Mouse (Mus musculus) MEL (cell line): ENCODE measurements around the gene Nudt8. TPM values are rescaled to one million over a fixed set of nuclear protein-coding genes. Genes with fewer than 3 reads are reported as not detected.
A peak's percentile ranks its signal among the peaks of the same experiment; 100 is the strongest.

Experiments used
- DNase-seq: peaks from one replicate; pipeline ENCODE4 v3.0.0; 2011; ENCODE audit warnings: low read depth, low spot score
- H3K27ac ChIP-seq: 2 replicates; pipeline ENCODE4 v1.5.1; 2012; ENCODE audit warnings: low read depth, mild to moderate bottlenecking, control low read depth, low read length, moderate library complexity; ENCODE audit not compliant: control insufficient read depth
- H3K27me3 ChIP-seq, 2 experiments: fragments of 150-350 bp in 1 of 2; sonication (generic) in 1 of 2; 2 replicates each; pipeline ENCODE4 v1.6.1; 2012; ENCODE audit warnings: low read length in 2 of 2, mild to moderate bottlenecking in 2 of 2, improper control_type of control experiment in 1 of 2, moderate library complexity in 1 of 2; ENCODE audit not compliant: insufficient read depth in 2 of 2, control insufficient read depth in 1 of 2
- H3K36me3 ChIP-seq, 2 experiments: 2 replicates each; pipeline ENCODE4 v1.6.1; 2012 to 2014; ENCODE audit warnings: low read length in 2 of 2, improper control_type of control experiment in 1 of 2, inconsistent platforms in 1 of 2, mild to moderate bottlenecking in 1 of 2; ENCODE audit not compliant: insufficient read depth in 2 of 2, control insufficient read depth in 1 of 2
- H3K4me1 ChIP-seq, 2 experiments: fragments of 150-350 bp in 1 of 2; sonication (generic) in 1 of 2; 2 replicates each; pipeline ENCODE4 v1.6.1; 2012; ENCODE audit warnings: low read length in 2 of 2, improper control_type of control experiment in 1 of 2, mild to moderate bottlenecking in 1 of 2; ENCODE audit not compliant: insufficient read depth in 2 of 2, control insufficient read depth in 1 of 2
- H3K4me3 ChIP-seq, 2 experiments: fragments of 150-350 bp in 1 of 2; sonication (generic) in 1 of 2; 2 replicates each; pipeline ENCODE4 v1.5.1; 2012; ENCODE audit warnings: low read depth in 2 of 2, low read length in 2 of 2, mild to moderate bottlenecking in 2 of 2, moderate library complexity in 2 of 2, control low read depth in 1 of 2, improper control_type of control experiment in 1 of 2; ENCODE audit not compliant: control insufficient read depth in 1 of 2, insufficient read depth in 1 of 2
- H3K79me2 ChIP-seq: 2 replicates; pipeline ENCODE4 v1.6.1; 2012; ENCODE audit warnings: mild to moderate bottlenecking, low read length, moderate library complexity; ENCODE audit not compliant: control insufficient read depth, poor library complexity, insufficient read depth
- H3K9ac ChIP-seq: 2 replicates; pipeline ENCODE4 v1.6.1; 2012; ENCODE audit warnings: low read depth, mild to moderate bottlenecking, control low read depth, low read length, moderate library complexity; ENCODE audit not compliant: control insufficient read depth, poor library complexity, severe bottlenecking
- H3K9me3 ChIP-seq: fragments of 150-350 bp; sonication (generic); replicated peaks from 2 replicates; pipeline ENCODE4 v1.6.1; 2012; ENCODE audit warnings: mild to moderate bottlenecking, low read length, improper control_type of control experiment, moderate library complexity; ENCODE audit not compliant: insufficient read depth
- BHLHE40 ChIP-seq: IDR thresholded peaks from 2 replicates; pipeline ENCODE4 v1.6.1; 2012; ENCODE audit warnings: low read depth, mild to moderate bottlenecking, inconsistent platforms, low read length, improper control_type of control experiment, borderline replicate concordance
- CHD1 ChIP-seq: IDR thresholded peaks from 2 replicates; pipeline ENCODE4 v1.6.1; 2012; ENCODE audit warnings: low read depth, mild to moderate bottlenecking, inconsistent platforms, low read length, improper control_type of control experiment
- CHD2 ChIP-seq: IDR thresholded peaks from 2 replicates; pipeline ENCODE4 v1.6.1; 2011; ENCODE audit warnings: low read length, improper control_type of control experiment
- CTCF ChIP-seq, 3 experiments: IDR thresholded peaks in 2 of 3; conservative IDR thresholded peaks in 1 of 3; 2 replicates each; pipeline ENCODE4 v1.5.1; 2011 to 2012; ENCODE audit warnings: low read length in 3 of 3, low read depth in 2 of 3, mild to moderate bottlenecking in 2 of 3, improper control_type of control experiment in 1 of 3, inconsistent platforms in 1 of 3, mixed read lengths in 1 of 3, moderate library complexity in 1 of 3; ENCODE audit not compliant: control insufficient read depth in 1 of 3, insufficient read depth in 1 of 3, poor library complexity in 1 of 3, severe bottlenecking in 1 of 3
- E2F4 ChIP-seq: IDR thresholded peaks from 2 replicates; pipeline ENCODE4 v1.6.1; 2011; ENCODE audit warnings: low read depth, low read length, improper control_type of control experiment, borderline replicate concordance
- GATA1 ChIP-seq: IDR thresholded peaks from 2 replicates; pipeline ENCODE4 v1.6.1; 2011; ENCODE audit warnings: low read depth, low read length, improper control_type of control experiment
- HCFC1 ChIP-seq: IDR thresholded peaks from 2 replicates; pipeline ENCODE4 v1.6.1; 2012; ENCODE audit warnings: low read depth, mild to moderate bottlenecking, inconsistent platforms, low read length, improper control_type of control experiment, moderate library complexity
- JUND ChIP-seq: IDR thresholded peaks from 2 replicates; pipeline ENCODE4 v1.6.1; 2011; ENCODE audit warnings: low read depth, mild to moderate bottlenecking, improper control_type of control experiment, low read length
- KAT2A ChIP-seq: conservative IDR thresholded peaks from 2 replicates; pipeline ENCODE4 v1.6.1; 2012; ENCODE audit warnings: low read depth, low read length, improper control_type of control experiment, inconsistent platforms
- MAFK ChIP-seq: IDR thresholded peaks from 2 replicates; pipeline ENCODE4 v1.6.1; 2011; ENCODE audit warnings: low read depth, mild to moderate bottlenecking, low read length, improper control_type of control experiment, borderline replicate concordance
- MAX ChIP-seq: IDR thresholded peaks from 2 replicates; pipeline ENCODE4 v1.6.1; 2011; ENCODE audit warnings: low read length, improper control_type of control experiment
- MXI1 ChIP-seq: IDR thresholded peaks from 2 replicates; pipeline ENCODE4 v1.6.1; 2011; ENCODE audit warnings: mild to moderate bottlenecking, low read depth, low read length, improper control_type of control experiment
- MYB ChIP-seq: IDR thresholded peaks from 2 replicates; pipeline ENCODE4 v1.6.1; 2011; ENCODE audit warnings: mild to moderate bottlenecking, low read depth, low read length, improper control_type of control experiment
- POLR2A ChIP-seq, 2 experiments: IDR thresholded peaks; 2 replicates each; pipeline ENCODE4 v1.6.1; 2011 to 2012; ENCODE audit warnings: low read length in 2 of 2, mild to moderate bottlenecking in 2 of 2, control low read depth in 1 of 2, improper control_type of control experiment in 1 of 2, low read depth in 1 of 2, moderate library complexity in 1 of 2; ENCODE audit not compliant: control insufficient read depth in 1 of 2, insufficient read depth in 1 of 2, poor library complexity in 1 of 2
- RAD21 ChIP-seq: IDR thresholded peaks from 2 replicates; pipeline ENCODE4 v1.6.1; 2011; ENCODE audit warnings: mild to moderate bottlenecking, low read depth, low read length, improper control_type of control experiment
- RCOR1 ChIP-seq: IDR thresholded peaks from 2 replicates; pipeline ENCODE4 v1.6.1; 2012; ENCODE audit warnings: low read depth, mild to moderate bottlenecking, inconsistent platforms, low read length, improper control_type of control experiment
- SIN3A ChIP-seq: IDR thresholded peaks from 2 replicates; pipeline ENCODE4 v1.6.1; 2012; ENCODE audit warnings: low read length, improper control_type of control experiment, inconsistent platforms
- TAL1 ChIP-seq: IDR thresholded peaks from 2 replicates; pipeline ENCODE4 v1.6.1; 2012; ENCODE audit warnings: mild to moderate bottlenecking, inconsistent platforms, low read length, moderate library complexity, mixed read lengths
- UBTF ChIP-seq: IDR thresholded peaks from 2 replicates; pipeline ENCODE4 v1.6.1; 2012; ENCODE audit warnings: low read depth, mild to moderate bottlenecking, inconsistent platforms, low read length, improper control_type of control experiment, moderate library complexity, borderline replicate concordance; ENCODE audit not compliant: insufficient read depth
- USF1 ChIP-seq: IDR thresholded peaks from 2 replicates; pipeline ENCODE4 v1.6.1; 2014; ENCODE audit warnings: low read depth, mild to moderate bottlenecking, inconsistent platforms, low read length, improper control_type of control experiment, moderate library complexity
- ZKSCAN1 ChIP-seq: IDR thresholded peaks from 2 replicates; pipeline ENCODE4 v1.6.1; 2012; ENCODE audit warnings: low read depth, mild to moderate bottlenecking, inconsistent platforms, low read length, improper control_type of control experiment, moderate library complexity
- ZMIZ1 ChIP-seq: IDR thresholded peaks from 2 replicates; pipeline ENCODE4 v1.6.1; 2012; ENCODE audit warnings: low read depth, mild to moderate bottlenecking, inconsistent platforms, low read length, improper control_type of control experiment, moderate library complexity
- ZNF384 ChIP-seq: IDR thresholded peaks from 2 replicates; pipeline ENCODE4 v1.6.1; 2012; ENCODE audit warnings: low read depth, mild to moderate bottlenecking, inconsistent platforms, low read length, improper control_type of control experiment
- polyA plus RNA-seq, 2 experiments: library from polyadenylated mRNA; stranded (reverse) in 1 of 2; unstranded in 1 of 2; fragments of >175 nt in 1 of 2; fragments of >200 nt in 1 of 2; gene quantifications; 2 replicates each; pipeline versions ENCODE4 v1.2.1 to v1.2.4; 2012; ENCODE audit warnings: low replicate concordance in 2 of 2, low read depth in 1 of 2; ENCODE audit not compliant: insufficient read length in 2 of 2, insufficient read depth in 1 of 2, missing spikeins in 1 of 2
- total RNA-seq: library from RNA; depleted of rRNA; stranded (reverse); fragments of 300-350 nt; gene quantifications from 2 replicates; pipeline ENCODE4 v1.2.3, GENCODE M21; 2012

The Nudt8 gene
- total and polyA plus RNA-seq, 3 experiments, result 58.1 to 71.5 TPM; not detected in 1

GRCm38 (mm10) chr19:4015635-4016034 lies 15.3 kb downstream of the Nudt8 start:
- peaks cover 0 to 8% of the 10 kb centered on the region in 2 experiments; a peak in 2 of 4 replicates for H3K36me3 ChIP-seq
- no peak overlapping the region for H3K27ac ChIP-seq
- no peak overlapping the region for H3K4me3 ChIP-seq
- no peak for TF ChIP-seq MAX
- TF ChIP-seq RCOR1, result no peak
- peak; percentile 43; the same call in 1 of the 2 replicates for TF ChIP-seq USF1
- no peak for TF ChIP-seq ZMIZ1
- no peak for TF ChIP-seq MXI1
- TF ChIP-seq ZNF384, result no peak
- H3K27me3 ChIP-seq, result no peaks in the 10 kb centered on the region
- peaks cover 10% of the 10 kb centered on the region for H3K79me2 ChIP-seq
- H3K9me3 ChIP-seq, result no peaks in the 10 kb centered on the region
- peaks cover 0 to 10% of the 10 kb centered on the region in 2 experiments; a peak in 2 of 4 replicates for H3K4me1 ChIP-seq
- DNase-seq, result no peak
- H3K9ac ChIP-seq, result no peak overlapping the region

DNA sequence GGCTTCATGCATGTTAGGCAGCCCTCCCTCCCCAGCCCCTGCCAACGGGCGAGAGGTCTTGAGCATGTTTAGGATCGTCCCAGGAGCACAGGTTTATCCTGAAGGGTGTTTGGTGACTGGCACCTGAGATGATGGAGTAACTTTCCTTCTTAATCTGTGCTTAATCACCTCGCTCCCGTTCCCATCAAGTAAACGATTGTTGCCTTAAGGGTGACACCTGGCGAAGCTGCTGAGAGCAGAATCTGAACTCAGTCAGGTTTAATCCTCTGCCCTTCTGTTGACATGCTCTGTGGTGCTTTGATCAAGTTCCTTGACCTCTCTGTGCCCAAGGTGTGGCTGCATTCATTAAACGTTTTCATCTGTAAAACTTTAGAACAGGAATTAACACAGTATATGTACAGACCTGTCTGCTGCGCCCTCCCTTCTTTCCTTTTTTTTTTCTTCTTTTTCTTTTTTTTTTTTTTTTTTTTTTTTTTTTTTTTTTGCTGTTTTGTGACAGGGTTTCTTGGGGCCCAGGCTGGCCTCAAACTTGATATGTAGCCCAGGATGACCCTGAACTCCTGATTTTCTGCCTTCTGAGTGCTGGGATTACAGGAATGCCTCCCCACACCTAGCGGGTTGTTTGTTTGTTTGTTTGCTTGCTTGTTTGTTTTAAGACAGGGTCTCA lies 17.7 kb downstream of the Nudt8 start:
- Histone ChIP-seq H3K9ac (peak overlapping the region; percentile 46; the same call in 1 of the 2 replicates), H3K36me3 (no peaks in the 10 kb centered on the region), H3K4me3 (peak overlapping the region; percentile 33 to 75; a peak in 2 of 4 replicates), H3K79me2 (no peaks in the 10 kb centered on the region; the same call in 1 of the 2 replicates), H3K4me1 (peaks cover 0 to 3% of the 10 kb centered on the region in 2 experiments; a peak in 2 of 4 replicates), H3K27me3 (no peaks in the 10 kb centered on the region), H3K9me3 (no peaks in the 10 kb centered on the region), H3K27ac (no peak overlapping the region)
- TF ChIP-seq MAFK (no peak), GATA1 (no peak), ZNF384 (peak; percentile 73), BHLHE40 (no peak), SIN3A (no peak)
- DNase-seq, result no peak

DNA sequence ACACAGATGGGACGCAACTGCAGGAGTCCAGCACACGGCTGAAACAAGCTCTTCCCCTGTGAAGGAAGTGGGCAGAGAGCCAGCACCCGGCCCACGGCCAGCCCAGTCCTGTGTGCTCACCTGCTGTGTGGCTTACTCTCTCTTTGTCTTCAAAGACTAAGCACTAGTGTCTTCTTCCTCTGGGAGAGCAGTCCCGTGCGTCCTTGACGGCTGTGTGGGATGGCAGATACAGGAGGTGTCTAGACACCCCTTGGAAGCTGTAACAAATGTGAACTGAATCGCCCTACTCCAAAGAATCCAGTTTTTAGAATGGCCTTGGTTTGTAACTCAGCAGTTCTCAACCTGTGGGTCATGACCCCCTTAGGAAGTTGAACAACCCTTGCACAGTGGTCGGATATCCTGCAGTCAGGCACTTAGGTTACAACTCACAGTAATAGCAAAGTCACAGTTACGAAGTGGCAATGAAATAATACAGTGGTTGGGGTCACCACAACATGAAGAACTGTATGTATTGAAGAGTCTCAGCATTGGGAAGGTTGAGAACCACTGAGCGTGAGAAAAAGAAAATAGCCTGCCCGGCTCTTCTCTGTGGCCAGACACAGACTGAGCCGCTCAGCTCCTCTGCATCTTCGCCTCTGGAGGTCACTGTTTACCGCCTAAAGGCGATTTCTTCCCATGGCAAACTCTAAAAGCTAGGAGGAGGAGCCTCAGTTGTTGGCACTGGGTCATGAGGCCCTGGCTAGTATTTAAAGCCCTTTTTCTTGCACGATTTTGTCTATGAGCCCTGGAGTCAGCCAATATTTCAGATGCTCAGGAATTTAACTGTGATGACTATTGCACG lies 18.6 kb downstream of the Nudt8 start:
- H3K27me3 ChIP-seq, result no peaks in the 10 kb centered on the region
- no peaks in the 10 kb centered on the region for H3K36me3 ChIP-seq
- H3K4me1 ChIP-seq, result peaks cover 0 to 3% of the 10 kb centered on the region in 2 experiments; a peak in 2 of 4 replicates
- peak; percentile 90 for DNase-seq
- H3K79me2 ChIP-seq, result no peaks in the 10 kb centered on the region
- peak overlapping the region; percentile 33 to 75 for H3K4me3 ChIP-seq
- H3K9me3 ChIP-seq, result no peaks in the 10 kb centered on the region
- peak overlapping the region; percentile 46 for H3K9ac ChIP-seq
- no peak overlapping the region for H3K27ac ChIP-seq
- TF ChIP-seq CHD1 (no peak), ZKSCAN1 (no peak), ZMIZ1 (no peak), E2F4 (no peak), POLR2A (IDR thresholded peaks at IDR 0.05; ENCODE audit: control insufficient read depth in 1 of 2, insufficient read depth in 1 of 2, low read depth in 1 of 2, low read length in 2 of 2, poor library complexity in 1 of 2) (no peak), MAX (peak; percentile 28; the same call in 1 of the 2 replicates), RAD21 (peak; percentile 100), HCFC1 (peak; percentile 41; the same call in 1 of the 2 replicates), GATA1 (no peak), CHD2 (no peak), UBTF (no peak), TAL1 (no peak), KAT2A (no peak), JUND (no peak), MYB (no peak), CTCF (IDR thresholded peaks at IDR 0.05 in 2 of 3, conservative IDR thresholded peaks at IDR 0.05 in 1 of 3; ENCODE audit: control insufficient read depth in 1 of 3, insufficient read depth in 1 of 3, low read depth in 2 of 3, low read length in 3 of 3, poor library complexity in 1 of 3, severe bottlenecking in 1 of 3) (peak; percentile 68 to 98 (median 89))
